Mouse (Mus musculus) embryonic facial prominence, embryonic 13.5 days (tissue): ENCODE measurements around the gene Parp11. TPM values are rescaled to one million over a fixed set of nuclear protein-coding genes. Genes with fewer than 3 reads are reported as not detected.

ENCODE experiments used
- ATAC-seq: fragments of 200-750 bp; cut with Nextera tagmentation; 2 replicates; pipeline ENCODE4 v1.8.0; 2017; ENCODE audit warnings: low read depth; ENCODE audit not compliant: insufficient number of reproducible peaks, insufficient read depth, low FRiP score, low TSS enrichment
- H3K27ac ChIP-seq: fragments of 300-500 bp; sonication (generic); 2 replicates; pipeline ENCODE4 v1.5.1; 2015; ENCODE audit warnings: moderate library complexity, mild to moderate bottlenecking, inconsistent platforms
- H3K27me3 ChIP-seq: fragments of 300-500 bp; sonication (generic); 2 replicates; pipeline ENCODE4 v1.6.1; 2015; ENCODE audit warnings: mild to moderate bottlenecking, inconsistent platforms
- H3K36me3 ChIP-seq: fragments of 300-500 bp; sonication (generic); 2 replicates; pipeline ENCODE4 v1.6.1; 2015; ENCODE audit warnings: mild to moderate bottlenecking, inconsistent platforms
- H3K4me1 ChIP-seq: fragments of 300-500 bp; sonication (generic); 2 replicates; pipeline ENCODE4 v1.6.1; 2015; ENCODE audit warnings: inconsistent platforms
- H3K4me2 ChIP-seq: fragments of 300-500 bp; sonication (generic); 2 replicates; pipeline ENCODE4 v1.6.1; 2015; ENCODE audit warnings: moderate library complexity, mild to moderate bottlenecking, inconsistent platforms
- H3K4me3 ChIP-seq: fragments of 300-500 bp; sonication (generic); 2 replicates; pipeline ENCODE4 v1.5.1; 2015; ENCODE audit warnings: mild to moderate bottlenecking, inconsistent platforms
- H3K9ac ChIP-seq: fragments of 300-500 bp; sonication (generic); 2 replicates; pipeline ENCODE4 v1.6.1; 2015; ENCODE audit warnings: mild to moderate bottlenecking, inconsistent platforms
- H3K9me3 ChIP-seq: fragments of 300-500 bp; sonication (generic); 2 replicates; pipeline ENCODE4 v1.6.1; 2016; ENCODE audit warnings: inconsistent platforms
- WGBS: fragments of 180-500 bp; shearing (Covaris S2); methylation state at CpG from one replicate; pipeline ENCODE4 v1.1.7; 2015; ENCODE audit warnings: mixed read lengths; 5-methylcytosine and 5-hydroxymethylcytosine counted together
- polyA plus RNA-seq: library from polyadenylated mRNA; unstranded; fragments of >200 nt; fragmentation: Nextera tagmentation; extraction: Ambion mirVana; gene quantifications from 2 replicates; pipeline ENCODE4 v1.2.1, GENCODE M21; 2015

The Parp11 gene
- polyA plus RNA-seq, 1 experiment from 2014 or later = 32.3 TPM

DNA sequence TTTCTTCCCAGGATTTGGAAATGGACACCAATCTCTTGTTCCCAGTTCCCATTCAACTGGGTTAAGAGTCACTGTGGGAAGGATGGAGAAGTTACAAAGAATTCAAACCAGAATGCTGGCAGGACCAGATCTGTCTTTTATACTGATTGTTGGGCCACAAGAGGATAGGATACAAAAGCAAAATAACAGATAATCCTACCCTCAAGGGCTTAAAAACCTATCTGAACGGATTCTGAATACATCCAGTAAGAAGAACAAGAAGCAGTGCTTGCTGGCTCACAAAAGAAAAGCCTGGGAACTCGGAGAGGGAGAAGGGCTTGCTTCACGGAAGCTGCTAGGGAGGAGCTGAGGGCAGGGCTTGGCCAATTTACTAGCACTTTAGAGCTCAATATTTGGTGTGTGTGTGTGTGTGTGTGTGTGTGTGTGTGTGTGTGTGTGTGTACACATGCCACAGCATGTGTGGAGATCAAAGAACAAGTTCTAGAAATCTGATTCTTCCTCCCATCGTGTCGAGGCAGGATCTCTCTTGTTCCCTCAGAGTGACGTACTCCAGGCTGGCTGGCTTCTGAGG lies 15.4 kb upstream of the Parp11 start:
- Histone ChIP-seq H3K36me3 (no peaks in the 10 kb centered on the region), H3K4me1 (no peaks in the 10 kb centered on the region), H3K9ac (no peak overlapping the region), H3K4me2 (no peak overlapping the region), H3K9me3 (no peaks in the 10 kb centered on the region), H3K27ac (no peak overlapping the region), H3K27me3 (no peaks in the 10 kb centered on the region), H3K4me3 (no peak overlapping the region)
- 37% methylated on average over 6 of the region's 6 CpGs for WGBS
- ATAC-seq = no peak

DNA sequence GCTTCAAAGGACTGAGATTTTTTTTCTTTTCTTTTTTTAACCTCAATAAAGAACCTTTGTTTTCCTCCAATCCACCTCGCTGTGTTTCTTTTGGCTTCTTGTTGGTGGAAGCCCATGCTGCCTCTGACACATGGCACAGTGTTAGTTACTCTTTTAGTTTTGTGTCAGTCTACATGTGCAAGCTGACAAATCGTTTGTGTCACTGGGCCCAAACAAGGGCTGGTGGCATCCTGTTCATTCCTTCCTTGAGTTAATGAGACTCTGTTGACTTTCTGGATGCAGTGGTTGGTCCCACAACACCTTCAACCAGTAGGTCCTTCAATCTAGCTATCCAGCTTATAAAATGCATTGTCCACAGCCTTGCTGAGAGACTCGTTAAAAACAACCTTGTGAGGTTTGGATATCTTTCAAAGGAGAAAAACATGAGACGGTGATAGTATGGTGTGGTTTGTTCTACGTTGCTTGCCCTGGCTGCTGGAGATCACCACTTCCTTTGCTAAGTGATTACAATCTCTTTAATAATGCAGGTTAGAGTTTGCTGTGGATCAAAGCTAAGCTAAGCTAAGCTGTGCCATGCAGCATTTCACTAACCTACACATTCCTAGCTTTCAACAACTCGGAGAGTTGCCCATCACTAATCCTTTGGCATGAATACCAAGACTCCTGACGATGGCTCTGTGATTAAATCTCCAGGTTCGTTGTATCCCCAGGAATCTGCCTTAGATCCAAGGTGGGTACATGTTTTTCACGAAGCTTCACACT lies 12.6 kb upstream of the Parp11 start:
- WGBS = 72% methylated on average over 9 of the region's 9 CpGs
- Histone ChIP-seq H3K36me3 (no peaks in the 10 kb centered on the region), H3K27me3 (no peaks in the 10 kb centered on the region), H3K9ac (no peak overlapping the region), H3K4me3 (no peak overlapping the region), H3K9me3 (no peaks in the 10 kb centered on the region), H3K4me2 (no peak overlapping the region), H3K4me1 (no peaks in the 10 kb centered on the region), H3K27ac (no peak overlapping the region)
- ATAC-seq = no peak

DNA sequence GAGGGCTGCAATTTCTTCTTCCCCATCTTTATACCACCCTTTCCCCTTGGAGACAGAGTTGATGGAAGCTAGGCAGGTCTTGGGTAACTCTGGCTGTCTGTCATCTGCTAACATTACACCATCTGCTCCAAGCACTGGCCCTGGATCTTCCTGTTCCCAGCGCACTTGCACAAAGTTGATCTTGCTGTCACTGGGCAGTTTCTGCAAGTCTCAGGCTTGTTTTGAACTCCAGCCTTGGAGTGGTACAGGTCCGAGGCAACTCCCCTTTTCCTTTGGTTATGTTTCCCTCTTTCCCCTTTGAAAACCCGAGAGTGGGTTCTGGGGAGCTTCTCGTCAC lies 12.0 kb upstream of the Parp11 start:
- no peak for ATAC-seq
- H3K36me3 ChIP-seq = no peaks in the 10 kb centered on the region
- H3K9me3 ChIP-seq = no peaks in the 10 kb centered on the region
- 86% methylated on average over 4 of the region's 4 CpGs for WGBS
- H3K4me1 ChIP-seq = no peaks in the 10 kb centered on the region
- H3K27me3 ChIP-seq = no peaks in the 10 kb centered on the region
- no peak overlapping the region for H3K4me3 ChIP-seq
- H3K9ac ChIP-seq = no peak overlapping the region
- no peak overlapping the region for H3K27ac ChIP-seq
- no peak overlapping the region for H3K4me2 ChIP-seq

DNA sequence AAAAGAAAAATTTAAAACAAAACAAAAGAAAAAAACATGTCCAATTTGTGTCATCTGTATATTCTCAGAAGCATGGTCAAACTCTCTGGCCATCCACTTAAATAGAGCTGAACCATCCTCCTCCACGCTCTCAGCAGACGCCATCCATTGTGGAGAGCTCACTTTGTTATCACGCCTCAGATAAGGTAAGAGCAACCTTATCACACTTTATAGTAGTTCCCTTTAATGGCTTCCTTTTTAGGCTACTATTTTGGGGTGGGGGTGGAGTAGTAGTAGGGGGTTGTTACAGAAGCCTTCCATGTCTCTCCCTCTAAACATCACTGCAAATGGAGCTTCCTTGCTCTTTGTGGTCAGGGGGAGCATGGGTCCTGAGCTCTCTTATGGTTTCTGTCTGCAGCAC lies 7.6 kb upstream of the Parp11 start:
- no peak overlapping the region for H3K4me2 ChIP-seq
- no peak overlapping the region for H3K4me3 ChIP-seq
- WGBS = 96% methylated on average over 3 of the region's 3 CpGs
- ATAC-seq = no peak
- no peak overlapping the region for H3K9ac ChIP-seq
- no peaks in the 10 kb centered on the region for H3K4me1 ChIP-seq
- H3K36me3 ChIP-seq = no peaks in the 10 kb centered on the region
- H3K27me3 ChIP-seq = no peaks in the 10 kb centered on the region
- H3K27ac ChIP-seq = no peak overlapping the region
- H3K9me3 ChIP-seq = no peaks in the 10 kb centered on the region

DNA sequence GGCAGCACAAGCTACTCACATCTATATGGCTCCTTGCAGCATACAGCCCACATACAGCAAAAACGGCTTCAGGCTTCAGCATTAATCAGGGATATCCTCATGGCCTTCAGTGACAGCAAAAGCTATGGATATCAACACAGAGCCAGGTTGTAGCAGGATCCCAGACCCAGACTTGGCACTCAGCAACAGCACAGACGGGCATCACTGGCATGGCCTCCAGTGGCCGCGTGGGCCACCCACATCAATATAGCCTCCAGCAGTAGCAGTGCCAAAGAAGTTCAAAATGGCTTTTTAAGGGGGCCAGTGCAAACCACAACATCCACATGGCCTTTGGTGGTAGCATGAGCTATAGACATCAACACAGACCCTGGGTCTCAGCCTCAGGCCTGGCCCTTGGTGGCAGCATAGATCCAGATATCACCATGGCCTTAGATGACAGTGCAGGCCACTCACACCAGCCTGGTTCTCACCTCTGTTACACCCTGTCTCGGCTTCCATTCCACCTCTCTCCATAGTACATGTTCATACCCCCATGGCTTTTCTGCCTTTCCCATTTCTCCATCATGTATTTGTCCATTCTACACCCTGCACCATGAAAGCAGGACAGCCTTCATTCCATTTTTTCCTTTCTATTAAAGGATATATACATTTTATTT lies 7.0 kb upstream of the Parp11 start:
- Histone ChIP-seq H3K27ac (no peak overlapping the region), H3K4me1 (no peaks in the 10 kb centered on the region), H3K4me3 (no peak overlapping the region), H3K4me2 (no peak overlapping the region), H3K9ac (no peak overlapping the region), H3K36me3 (no peaks in the 10 kb centered on the region), H3K9me3 (no peaks in the 10 kb centered on the region), H3K27me3 (no peaks in the 10 kb centered on the region)
- no peak for ATAC-seq
- 86% methylated on average over 5 of the region's 5 CpGs for WGBS

DNA sequence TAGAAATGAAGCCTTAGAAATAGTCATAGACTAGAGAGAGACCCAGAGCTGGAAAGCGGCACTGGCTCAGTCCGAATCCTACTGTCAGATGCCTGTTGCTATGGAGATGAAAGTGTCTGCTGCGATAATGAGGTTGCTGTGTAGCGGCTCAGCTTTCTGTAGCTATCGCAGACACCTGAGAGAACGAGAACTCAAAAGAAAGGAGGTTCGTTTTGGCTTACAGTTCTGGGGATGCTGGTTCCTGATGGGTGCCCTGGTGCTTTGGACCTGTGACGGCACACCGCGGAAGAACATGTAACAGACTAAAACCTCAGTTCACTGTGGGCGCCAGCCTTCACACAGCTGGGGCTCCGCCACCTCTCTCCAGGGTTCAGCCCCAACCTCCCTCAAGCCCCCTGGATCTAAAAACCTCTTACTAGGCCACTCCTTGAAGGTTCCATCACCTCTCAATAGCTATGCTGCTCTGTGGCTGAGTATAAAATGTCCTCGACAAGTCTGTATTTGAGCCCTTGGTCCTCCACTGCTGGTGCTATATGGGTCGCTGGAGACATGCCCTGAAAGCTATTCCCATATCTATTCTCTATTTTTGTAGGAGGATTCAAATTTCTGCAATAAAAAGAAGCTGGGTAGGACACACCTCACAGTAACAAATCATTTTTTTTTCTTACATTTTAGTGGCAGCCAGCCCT lies 6.1 kb upstream of the Parp11 start:
- 48% methylated on average over 14 of the region's 14 CpGs for WGBS
- H3K4me2 ChIP-seq = no peak overlapping the region
- no peak overlapping the region for H3K27ac ChIP-seq
- no peak overlapping the region for H3K9ac ChIP-seq
- H3K9me3 ChIP-seq = no peaks in the 10 kb centered on the region
- H3K27me3 ChIP-seq = no peaks in the 10 kb centered on the region
- no peaks in the 10 kb centered on the region for H3K4me1 ChIP-seq
- H3K4me3 ChIP-seq = no peak overlapping the region
- no peaks in the 10 kb centered on the region for H3K36me3 ChIP-seq
- no peak for ATAC-seq

DNA sequence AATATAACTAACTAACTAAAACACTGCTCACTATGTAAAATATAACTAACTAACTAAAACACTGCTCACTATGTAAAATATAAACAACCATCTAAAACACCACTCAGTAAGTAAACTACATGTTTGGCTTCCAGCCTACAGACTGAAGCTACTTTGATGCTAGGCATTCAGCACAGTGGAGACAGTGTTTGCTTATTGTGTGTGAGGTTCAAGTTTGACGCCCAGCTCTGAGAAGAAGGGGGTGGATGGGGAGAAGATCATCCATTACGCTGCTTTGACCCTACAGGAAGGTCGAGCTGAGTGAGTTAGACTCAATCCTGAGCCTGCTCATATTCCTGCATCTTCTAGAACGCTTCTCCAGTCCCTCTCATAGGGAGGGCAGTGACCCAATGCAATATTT lies 4.1 kb upstream of the Parp11 start:
- ATAC-seq = no peak
- no peak overlapping the region for H3K9ac ChIP-seq
- H3K27me3 ChIP-seq = no peaks in the 10 kb centered on the region
- no peak overlapping the region for H3K27ac ChIP-seq
- H3K36me3 ChIP-seq = no peaks in the 10 kb centered on the region
- H3K4me3 ChIP-seq = no peak overlapping the region
- H3K4me1 ChIP-seq = no peaks in the 10 kb centered on the region
- H3K4me2 ChIP-seq = no peak overlapping the region
- 67% methylated on average over 4 of the region's 4 CpGs for WGBS
- H3K9me3 ChIP-seq = no peaks in the 10 kb centered on the region

DNA sequence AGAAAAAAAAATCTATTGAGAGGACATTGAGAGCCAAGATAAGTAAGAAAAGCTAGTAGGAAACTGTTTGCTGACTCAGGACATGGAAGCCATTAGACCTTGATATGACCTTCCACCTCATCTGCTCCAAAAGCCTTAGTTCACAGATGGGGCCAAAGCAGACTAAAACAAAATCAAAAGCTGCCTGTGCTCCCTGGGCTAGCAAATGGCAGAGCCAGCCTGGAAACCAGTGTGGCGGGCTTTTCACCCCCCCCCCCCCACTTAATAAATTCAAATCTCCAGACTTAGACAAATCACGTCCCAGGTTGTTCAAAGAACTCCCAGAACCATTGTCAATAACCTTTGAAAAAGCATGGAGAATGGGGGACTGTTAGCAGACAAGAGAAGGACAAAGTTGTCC lies 2.7 kb upstream of the Parp11 start:
- no peak for ATAC-seq
- Histone ChIP-seq H3K4me3 (no peak overlapping the region), H3K27ac (no peak overlapping the region), H3K36me3 (no peaks in the 10 kb centered on the region), H3K4me1 (no peaks in the 10 kb centered on the region), H3K27me3 (peaks cover 7% of the 10 kb centered on the region), H3K4me2 (no peak overlapping the region), H3K9ac (no peak overlapping the region), H3K9me3 (no peaks in the 10 kb centered on the region)
- 50% methylated on average over 2 of the region's 2 CpGs for WGBS

DNA sequence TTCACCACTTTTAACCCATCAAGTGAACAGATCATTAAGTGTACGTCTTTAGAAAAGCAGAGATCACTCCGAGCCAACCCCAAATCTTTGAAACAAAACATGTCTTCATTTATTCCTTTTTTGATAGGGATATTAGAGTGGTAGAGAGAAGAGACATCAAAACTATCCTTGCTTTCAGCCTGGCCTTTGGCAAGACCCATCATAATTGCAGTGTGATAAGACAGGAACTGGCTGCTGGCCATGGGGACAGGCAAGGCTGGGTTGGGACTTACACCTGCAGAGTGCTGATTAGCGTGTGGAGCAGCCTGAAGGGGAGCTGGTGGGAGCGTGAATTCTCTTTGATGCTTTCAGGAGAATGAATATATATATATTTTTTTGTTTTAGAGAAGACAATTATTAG lies 2.2 kb upstream of the Parp11 start:
- H3K27ac ChIP-seq = no peak overlapping the region
- WGBS = 62% methylated on average over 4 of the region's 4 CpGs

DNA sequence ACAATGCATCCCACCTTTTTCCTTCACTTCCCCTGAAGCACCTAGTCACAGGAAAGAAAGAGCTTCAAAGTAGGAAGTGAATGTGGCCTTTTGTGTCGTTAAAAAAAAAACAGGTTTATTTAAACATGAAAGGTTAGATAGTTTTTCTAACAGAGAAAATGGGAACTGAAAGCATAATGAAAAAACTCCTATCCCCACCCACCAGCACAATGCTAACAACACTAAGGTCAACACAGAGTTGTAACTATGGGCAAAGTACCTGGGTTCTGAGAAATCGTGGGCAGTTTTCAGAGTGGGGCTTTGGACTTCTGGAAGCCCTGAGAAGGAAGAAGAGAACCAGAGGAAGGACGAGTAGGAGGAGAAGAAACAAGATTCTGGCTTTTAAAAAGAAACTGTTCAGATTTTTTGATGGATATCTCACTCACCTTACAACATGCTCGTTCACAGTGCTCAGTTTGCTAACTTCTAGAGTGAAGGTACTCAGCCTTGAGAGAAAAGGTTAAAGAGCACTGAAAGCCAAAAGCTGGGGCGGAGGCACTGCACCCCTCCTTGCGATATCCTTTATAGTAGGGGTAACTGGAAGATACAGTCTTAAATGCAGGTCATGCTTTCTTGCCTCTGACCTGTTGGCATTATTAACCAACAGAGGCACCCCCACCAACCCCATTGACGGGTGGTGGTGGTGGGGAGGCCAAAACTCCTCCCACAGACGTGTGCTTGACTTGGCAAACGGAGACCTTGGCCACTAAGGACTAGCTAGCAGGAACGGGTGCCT lies 1.2 kb downstream of the Parp11 start:
- Histone ChIP-seq H3K27ac (no peak overlapping the region), H3K36me3 (no peaks in the 10 kb centered on the region), H3K9me3 (no peaks in the 10 kb centered on the region), H3K4me1 (no peaks in the 10 kb centered on the region), H3K9ac (no peak overlapping the region), H3K27me3 (peaks cover 10% of the 10 kb centered on the region), H3K4me3 (no peak overlapping the region), H3K4me2 (no peak overlapping the region)
- WGBS = 66% methylated on average over 10 of the region's 10 CpGs
- ATAC-seq = no peak

More for the DNA sequence above, 2.2 kb upstream of the Parp11 start:
- Histone ChIP-seq H3K4me2 (no peak overlapping the region), H3K9ac (no peak overlapping the region), H3K4me3 (no peak overlapping the region), H3K36me3 (no peaks in the 10 kb centered on the region), H3K9me3 (no peaks in the 10 kb centered on the region), H3K4me1 (no peaks in the 10 kb centered on the region), H3K27me3 (peaks cover 7% of the 10 kb centered on the region)
- no peak for ATAC-seq

DNA sequence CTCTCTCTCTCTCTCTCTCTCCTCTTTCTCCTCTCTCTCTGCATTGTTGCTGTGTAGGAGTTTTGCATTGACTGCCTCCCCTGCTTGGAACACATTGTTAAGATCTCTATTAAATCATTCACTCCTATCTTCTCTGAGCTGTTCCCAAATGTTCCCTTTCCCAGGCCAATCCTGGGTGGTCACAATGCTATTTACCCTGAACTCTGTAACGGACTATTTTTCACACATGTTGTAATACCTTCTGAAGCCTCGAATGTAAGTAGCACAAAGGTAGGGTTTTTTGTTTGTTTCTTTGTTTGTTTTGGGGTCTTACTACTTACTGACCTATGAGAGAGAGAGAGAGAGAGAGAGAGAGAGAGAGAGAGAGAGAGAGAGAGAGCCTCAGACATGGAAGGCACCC lies 2.2 kb downstream of the Parp11 start:
- 75% methylated on average over 2 of the region's 2 CpGs for WGBS
- Histone ChIP-seq H3K4me2 (no peak overlapping the region), H3K9me3 (no peaks in the 10 kb centered on the region), H3K4me1 (no peaks in the 10 kb centered on the region), H3K36me3 (no peaks in the 10 kb centered on the region), H3K27ac (no peak overlapping the region), H3K9ac (no peak overlapping the region), H3K27me3 (peaks cover 10% of the 10 kb centered on the region), H3K4me3 (no peak overlapping the region)
- ATAC-seq = no peak
